Comparison of ENCODE assay signal across 8 mouse cellular contexts in genomic region chr1:37719761-37720640, GRCm38 (mm10). TPM values are rescaled to one million over a fixed set of nuclear protein-coding genes. Genes with fewer than 3 reads are reported as not detected.
A peak's percentile ranks its signal among the peaks of the same experiment; 100 is the strongest.
DNase-seq lines count a peak whose midpoint lies in the region; ATAC-seq and TF ChIP-seq lines count a peak whose summit lies in the region.

Gene 2010300C02Rik, minus strand, starts transcription at chr1:37720085.

- no peaks in the 10 kb centered on the region for H3K79me2 ChIP-seq in heart, adult 2 months (replicated peaks; ENCODE audit: control insufficient read depth, insufficient read depth, low read length)

- no peaks in the 10 kb centered on the region for H3K9me3 ChIP-seq in heart, embryonic 13.5 days
- no peaks in the 10 kb centered on the region for H3K9me3 ChIP-seq in liver, embryonic 12.5 days (replicated peaks)

- peak; percentile 62; the same call in 1 of the 2 replicates for ATAC-seq in heart, embryonic 13.5 days (ENCODE audit: extremely low read depth, insufficient number of reproducible peaks, low FRiP score, low TSS enrichment)
- 0 out of 2 replicates have a peak, but pooled peaks have one; percentile 55 for ATAC-seq in liver, embryonic 12.5 days

- TF ChIP-seq CTCF in heart, adult 2 months (IDR thresholded peaks at IDR 0.05), result peak; percentile 50
- TF ChIP-seq CTCF in thymus, adult 2 months (IDR thresholded peaks at IDR 0.05; ENCODE audit: borderline replicate concordance, control insufficient read depth, extremely low read depth, insufficient read depth, low read length, poor library complexity), result peak; percentile 87

- peak within 1 kb of the TSS; percentile 50 for H3K4me3 ChIP-seq in heart, adult 2 months
- peak within 1 kb of the TSS; percentile 72 for H3K4me3 ChIP-seq in heart, embryonic 13.5 days
- peak within 1 kb of the TSS; percentile 58 for H3K4me3 ChIP-seq in liver, embryonic 12.5 days
- peak within 1 kb of the TSS; percentile 49 for H3K4me3 ChIP-seq in thymus, adult 2 months (ENCODE audit: control insufficient read depth, insufficient read depth, low read length)

- 0 out of 2 replicates have a peak, but pooled peaks cover 1% of the 10 kb centered on the region for H3K27me3 ChIP-seq in heart, adult 2 months (ENCODE audit: control insufficient read depth, insufficient read depth, low read length)
- H3K27me3 ChIP-seq in heart, embryonic 13.5 days (replicated peaks), result peaks cover 24% of the 10 kb centered on the region
- H3K27me3 ChIP-seq in liver, embryonic 12.5 days (replicated peaks), result peaks cover 61% of the 10 kb centered on the region
- peaks cover 4% of the 10 kb centered on the region; the same call in 1 of the 2 replicates for H3K27me3 ChIP-seq in thymus, adult 2 months (ENCODE audit: control insufficient read depth, insufficient read depth, low read length)

- H3K27ac ChIP-seq in heart, adult 2 months, result no peak within 1 kb of the TSS
- H3K27ac ChIP-seq in heart, embryonic 13.5 days (replicated peaks), result no peak within 1 kb of the TSS
- H3K27ac ChIP-seq in liver, embryonic 12.5 days, result no peak within 1 kb of the TSS
- no peak within 1 kb of the TSS for H3K27ac ChIP-seq in thymus, adult 2 months (ENCODE audit: control insufficient read depth, insufficient read depth, low read length)

- WGBS in heart, adult 2 months, result 2% methylated on average over 66 of the region's 69 CpGs
- WGBS in heart, embryonic 13.5 days, result under 1% methylated on average over 62 of the region's 69 CpGs
- WGBS in liver, embryonic 12.5 days (ENCODE audit: insufficient replicate concordance), result 2% methylated on average over 58 of the region's 69 CpGs
- 9% methylated on average over 65 of the region's 69 CpGs for WGBS in thymus, adult 2 months

- intact Hi-C loops in heart, adult 2 months (cut with DNase I), result no loop called here
- intact Hi-C loops in heart, postnatal 25 days (cut with DNase I), result no loop called here

- TF ChIP-seq EP300 in heart, adult 2 months (IDR thresholded peaks at IDR 0.05; ENCODE audit: insufficient read depth, low read depth, low read length), result no peak

- no peak for TF ChIP-seq POLR2A in heart, adult 2 months (IDR thresholded peaks at IDR 0.05; ENCODE audit: insufficient read depth, low read depth, low read length)
- no peak for TF ChIP-seq POLR2A in thymus, adult 2 months (IDR thresholded peaks at IDR 0.05; ENCODE audit: control insufficient read depth, extremely low read depth, insufficient read depth, low read length, poor library complexity)

- H3K36me3 ChIP-seq in heart, adult 2 months (ENCODE audit: control insufficient read depth, insufficient read depth, low read length), result no peaks in the 10 kb centered on the region
- no peaks in the 10 kb centered on the region for H3K36me3 ChIP-seq in heart, embryonic 13.5 days
- no peaks in the 10 kb centered on the region for H3K36me3 ChIP-seq in liver, embryonic 12.5 days
- H3K36me3 ChIP-seq in thymus, adult 2 months (ENCODE audit: control insufficient read depth, insufficient read depth, low read length), result no peaks in the 10 kb centered on the region

- peak within 1 kb of the TSS; percentile 40 for H3K9ac ChIP-seq in heart, adult 2 months (ENCODE audit: low read depth, low read length)
- peak within 1 kb of the TSS; percentile 86 for H3K9ac ChIP-seq in heart, embryonic 13.5 days
- no peak within 1 kb of the TSS; the same call in 1 of the 2 replicates for H3K9ac ChIP-seq in liver, embryonic 12.5 days

- H3K4me1 ChIP-seq in heart, adult 2 months (ENCODE audit: control insufficient read depth, insufficient read depth, low read length), result no peaks in the 10 kb centered on the region; the same call in 1 of the 2 replicates
- H3K4me1 ChIP-seq in heart, embryonic 13.5 days, result peaks cover 8% of the 10 kb centered on the region; the same call in 1 of the 2 replicates
- H3K4me1 ChIP-seq in liver, embryonic 12.5 days, result peaks cover 6% of the 10 kb centered on the region; the same call in 1 of the 2 replicates
- H3K4me1 ChIP-seq in thymus, adult 2 months (replicated peaks; ENCODE audit: control insufficient read depth, insufficient read depth, low read length), result peaks cover 8% of the 10 kb centered on the region

- peak within 1 kb of the TSS; percentile 91 for H3K4me2 ChIP-seq in heart, embryonic 13.5 days
- H3K4me2 ChIP-seq in liver, embryonic 12.5 days, result peak within 1 kb of the TSS; percentile 74

- peak; percentile 53 for DNase-seq in heart, adult 2 months
- no peak for DNase-seq in heart, postnatal 25 days (ENCODE audit: low spot score)
- peak; percentile 30 for DNase-seq in embryo, embryonic 11.5 days (ENCODE audit: low read depth, low spot score)
- peak; percentile 62 for DNase-seq in kidney, postnatal 14 days
- peak; percentile 38 for DNase-seq in naive thymus-derived CD4-positive, alpha-beta T cell, adult 2 months (ENCODE audit: low read depth)
- DNase-seq in thymus, adult 2 months, result peak; percentile 72

RNA-seq across cellular contexts. Expression of gene 2010300C02Rik, which starts in this region (rescaled TPM):
- under 1 TPM; 0.55 to 0.60 TPM for total RNA-seq in heart, adult 2 months (2021)
- polyA plus RNA-seq in heart, adult 2 months (2012; rRNA removed), result 0.91 and 1.1 TPM in 2 replicates
- under 1 TPM; 0.53 to 0.73 TPM for total RNA-seq in heart, postnatal 25 days (2021)
- polyA plus RNA-seq in heart, embryonic 13.5 days (2015; fragmentation: Nextera tagmentation; extraction: Ambion mirVana), result 3.9 and 4.6 TPM in 2 replicates
- 0.27 and 0.35 TPM in 2 replicates for polyA plus RNA-seq in liver, embryonic 12.5 days (2016; fragmentation: Nextera tagmentation; extraction: Ambion mirVana)
- 6.1 and 6.6 TPM in 2 replicates for polyA plus RNA-seq in thymus, adult 2 months (2012; rRNA removed)

Comparison
In these comparisons a context has a peak if more than half of its experiments do, and no peak if none do; other contexts are left out.
1. Peak in ATAC-seq, H3K4me3 ChIP-seq and H3K4me2 ChIP-seq in liver, embryonic 12.5 days; RNA of the gene not detected or under 1 TPM.